Comparison of ENCODE assay signal across 14 mouse cellular contexts in the genomic region with DNA sequence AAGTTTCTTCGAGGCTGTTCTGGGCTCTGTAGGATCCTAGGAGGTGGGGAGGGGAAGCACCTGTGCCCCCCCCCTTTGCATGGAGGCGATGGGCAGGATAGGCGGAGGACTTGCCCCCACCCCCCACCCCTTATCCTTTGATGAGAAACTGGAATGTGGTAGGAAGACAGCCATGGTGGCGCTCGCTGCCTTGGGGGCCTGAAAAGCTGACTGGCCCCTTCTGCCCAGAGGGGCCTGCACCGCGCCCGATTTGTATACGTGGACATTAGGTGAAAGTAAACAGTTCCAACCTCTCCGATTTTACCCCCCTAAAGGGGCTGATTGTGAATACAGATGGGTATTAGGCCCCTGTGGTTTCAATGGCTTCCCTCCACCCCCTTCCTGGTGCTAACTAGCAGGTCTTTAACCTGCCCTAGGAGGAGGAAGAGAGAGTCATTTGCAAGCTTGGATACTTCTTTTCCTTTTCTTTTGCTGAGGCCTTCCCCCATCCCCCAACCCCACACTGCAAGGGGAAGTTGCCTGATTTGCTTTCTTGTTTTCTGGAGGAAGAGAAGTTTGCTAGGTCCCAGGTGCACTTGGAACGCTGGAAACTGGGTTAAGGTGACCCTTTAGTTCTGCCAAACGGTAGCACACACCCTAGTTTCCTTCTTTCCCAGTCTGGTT.
DNase-seq lines count a peak whose midpoint lies in the region; ATAC-seq lines count a peak whose summit lies in the region.
"Had no signal": no experiment of that assay in that cellular context is flagged by ENCODE, and none has a peak within 500 bp of the region (broad histone marks: within the 10 kb centered on the region; RNA-seq: fewer than 3 reads in every experiment).

No protein-coding gene starts in this region.

- peaks cover 99% of the 10 kb centered on the region for H3K4me1 ChIP-seq in forebrain, embryonic 10.5 days
- peaks cover 84% of the 10 kb centered on the region for H3K4me1 ChIP-seq in forebrain, embryonic 13.5 days
- H3K4me1 ChIP-seq in midbrain, embryonic 10.5 days, result peaks cover 99% of the 10 kb centered on the region
- peaks cover 94% of the 10 kb centered on the region for H3K4me1 ChIP-seq in midbrain, embryonic 15.5 days
- H3K4me1 ChIP-seq in embryonic facial prominence, embryonic 11.5 days (ENCODE audit: control insufficient read depth, insufficient read depth, low read length), result peaks cover 20% of the 10 kb centered on the region
- peaks cover 100% of the 10 kb centered on the region for H3K4me1 ChIP-seq in midbrain, embryonic 13.5 days (replicated peaks)

- WGBS in forebrain, embryonic 10.5 days, result 3% methylated on average over 12 of the region's 12 CpGs
- 14% methylated on average over 12 of the region's 12 CpGs for WGBS in forebrain, embryonic 13.5 days
- WGBS in midbrain, embryonic 10.5 days, result 2% methylated on average over 12 of the region's 12 CpGs
- WGBS in midbrain, embryonic 15.5 days, result 18% methylated on average over 12 of the region's 12 CpGs
- WGBS in embryonic facial prominence, embryonic 11.5 days, result 6% methylated on average over 12 of the region's 12 CpGs
- WGBS in midbrain, embryonic 13.5 days, result 14% methylated on average over 12 of the region's 12 CpGs

- H3K9me3 ChIP-seq in forebrain, embryonic 10.5 days, result no peaks in the 10 kb centered on the region
- H3K9me3 ChIP-seq in forebrain, embryonic 13.5 days (replicated peaks), result no peaks in the 10 kb centered on the region
- H3K9me3 ChIP-seq in midbrain, embryonic 10.5 days (replicated peaks), result no peaks in the 10 kb centered on the region
- H3K9me3 ChIP-seq in midbrain, embryonic 15.5 days, result no peaks in the 10 kb centered on the region
- no peaks in the 10 kb centered on the region for H3K9me3 ChIP-seq in embryonic facial prominence, embryonic 11.5 days (replicated peaks; ENCODE audit: control insufficient read depth, low read length)
- no peaks in the 10 kb centered on the region for H3K9me3 ChIP-seq in midbrain, embryonic 13.5 days

- H3K27ac ChIP-seq in forebrain, embryonic 10.5 days, result peak overlapping the region; percentile 78
- no peak overlapping the region for H3K27ac ChIP-seq in forebrain, embryonic 13.5 days
- peak overlapping the region; percentile 83 for H3K27ac ChIP-seq in midbrain, embryonic 10.5 days (replicated peaks)
- no peak overlapping the region for H3K27ac ChIP-seq in midbrain, embryonic 15.5 days
- no peak overlapping the region for H3K27ac ChIP-seq in embryonic facial prominence, embryonic 11.5 days (replicated peaks; ENCODE audit: low read depth, low read length)
- H3K27ac ChIP-seq in midbrain, embryonic 13.5 days, result no peak overlapping the region
- H3K27ac ChIP-seq: liver, embryonic 14.5 days had no signal

- no peak overlapping the region for H3K4me2 ChIP-seq in forebrain, embryonic 13.5 days
- no peak overlapping the region for H3K4me2 ChIP-seq in midbrain, embryonic 15.5 days
- peak overlapping the region; percentile 4; the same call in 1 of the 2 replicates for H3K4me2 ChIP-seq in embryonic facial prominence, embryonic 11.5 days (ENCODE audit: low read depth, low read length)
- peak overlapping the region; percentile 6; the same call in 1 of the 2 replicates for H3K4me2 ChIP-seq in midbrain, embryonic 13.5 days (replicated peaks)

- no peaks in the 10 kb centered on the region for H3K36me3 ChIP-seq in forebrain, embryonic 10.5 days (replicated peaks)
- H3K36me3 ChIP-seq in forebrain, embryonic 13.5 days (ENCODE audit: poor library complexity, severe bottlenecking), result no peaks in the 10 kb centered on the region
- 0 out of 2 replicates have a peak, but pooled peaks cover 2% of the 10 kb centered on the region for H3K36me3 ChIP-seq in midbrain, embryonic 10.5 days
- no peaks in the 10 kb centered on the region for H3K36me3 ChIP-seq in midbrain, embryonic 15.5 days (replicated peaks)
- no peaks in the 10 kb centered on the region for H3K36me3 ChIP-seq in embryonic facial prominence, embryonic 11.5 days (replicated peaks; ENCODE audit: control insufficient read depth, insufficient read depth, low read depth, low read length)
- no peaks in the 10 kb centered on the region for H3K36me3 ChIP-seq in midbrain, embryonic 13.5 days

- H3K4me3 ChIP-seq in forebrain, embryonic 10.5 days, result peak overlapping the region; percentile 25
- H3K4me3 ChIP-seq in forebrain, embryonic 13.5 days, result no peak overlapping the region
- peak overlapping the region; percentile 42 for H3K4me3 ChIP-seq in midbrain, embryonic 10.5 days
- H3K4me3 ChIP-seq in midbrain, embryonic 15.5 days, result no peak overlapping the region
- no peak overlapping the region for H3K4me3 ChIP-seq in embryonic facial prominence, embryonic 11.5 days (ENCODE audit: low read depth, low read length)
- H3K4me3 ChIP-seq in midbrain, embryonic 13.5 days (replicated peaks), result no peak overlapping the region

- H3K9ac ChIP-seq in forebrain, embryonic 13.5 days, result no peak overlapping the region
- no peak overlapping the region for H3K9ac ChIP-seq in midbrain, embryonic 15.5 days
- no peak overlapping the region for H3K9ac ChIP-seq in embryonic facial prominence, embryonic 11.5 days (replicated peaks; ENCODE audit: low read length)
- H3K9ac ChIP-seq in midbrain, embryonic 13.5 days (replicated peaks), result 0 out of 2 replicates have a peak overlapping the region, but pooled peaks have one; percentile 23
- H3K9ac ChIP-seq: liver, embryonic 14.5 days had no signal

- ATAC-seq in forebrain, embryonic 13.5 days, result no peak
- ATAC-seq in midbrain, embryonic 15.5 days (replicated peaks), result no peak
- ATAC-seq in embryonic facial prominence, embryonic 11.5 days (replicated peaks; ENCODE audit: insufficient number of reproducible peaks, low FRiP score, low TSS enrichment, low read depth), result no peak
- no peak for ATAC-seq in midbrain, embryonic 13.5 days
- ATAC-seq: inflammation-experienced regulatory T-cells, adult 6 months had no signal

- peaks cover 23% of the 10 kb centered on the region for H3K27me3 ChIP-seq in forebrain, embryonic 10.5 days (ENCODE audit: poor library complexity, severe bottlenecking)
- peaks cover 6% of the 10 kb centered on the region; the same call in 1 of the 2 replicates for H3K27me3 ChIP-seq in forebrain, embryonic 13.5 days
- H3K27me3 ChIP-seq in midbrain, embryonic 10.5 days (ENCODE audit: low read depth, poor library complexity, severe bottlenecking), result no peaks in the 10 kb centered on the region
- no peaks in the 10 kb centered on the region for H3K27me3 ChIP-seq in midbrain, embryonic 15.5 days (replicated peaks)
- H3K27me3 ChIP-seq in embryonic facial prominence, embryonic 11.5 days (ENCODE audit: control insufficient read depth, insufficient read depth, low read length), result no peaks in the 10 kb centered on the region
- no peaks in the 10 kb centered on the region for H3K27me3 ChIP-seq in midbrain, embryonic 13.5 days

- no peak for DNase-seq in forebrain, embryonic 10.5 days (ENCODE audit: extremely low spot score, low spot score)
- DNase-seq in midbrain, embryonic 10.5 days (ENCODE audit: low spot score), result no peak
- DNase-seq in embryonic facial prominence, embryonic 11.5 days (ENCODE audit: low spot score), result no peak
- no peak for DNase-seq in cerebellum, adult 18-20 months
- DNase-seq in left cerebral cortex, adult 18-20 months (ENCODE audit: low spot score in 2 of 2), result no peak
- DNase-seq: cerebellum, adult 8-10 months; heart, adult 11 months; heart, postnatal 10 days; kidney, postnatal 25 days had no signal

Comparison
In these comparisons a context has a peak if more than half of its experiments do, and no peak if none do; other contexts are left out.
1. H3K27ac ChIP-seq: peak in forebrain, embryonic 10.5 days (single experiment) and midbrain, embryonic 10.5 days (single experiment); none in forebrain, embryonic 13.5 days (single experiment), midbrain, embryonic 15.5 days (single experiment), embryonic facial prominence, embryonic 11.5 days (single experiment) and midbrain, embryonic 13.5 days (single experiment).
2. H3K4me3 ChIP-seq: peak in forebrain, embryonic 10.5 days (single experiment) and midbrain, embryonic 10.5 days (single experiment); none in forebrain, embryonic 13.5 days (single experiment), midbrain, embryonic 15.5 days (single experiment), embryonic facial prominence, embryonic 11.5 days (single experiment) and midbrain, embryonic 13.5 days (single experiment).
3. H3K4me2 ChIP-seq: peak in embryonic facial prominence, embryonic 11.5 days (single experiment) and midbrain, embryonic 13.5 days (single experiment); none in forebrain, embryonic 13.5 days (single experiment) and midbrain, embryonic 15.5 days (single experiment).